Mouse (Mus musculus) liver, postnatal 0 days (tissue): ENCODE results near the gene Gcnt1.

Experiments
- CTCF ChIP-seq: sonication (generic); IDR thresholded peaks from 2 replicates; pipeline ENCODE4 v1.5.1; 2016; ENCODE audit warnings: antibody characterized with exemption, low read depth
- EP300 ChIP-seq: IDR thresholded peaks from 2 replicates; pipeline ENCODE4 v1.6.1; 2016; ENCODE audit warnings: antibody characterized with exemption, low read depth, mild to moderate bottlenecking

GRCm38 (mm10) chr19:17408591-17408990 is 35.9 kb upstream of the Gcnt1 start:
- TF ChIP-seq CTCF: no peak
- no peak for TF ChIP-seq EP300
